Mouse (Mus musculus): ENCODE measurements at regions not wholly inside any gene's neighbourhood (a gene's known extent, or its start where the extent isn't known, plus 50 kb on each side); places are given as distances from the start of the nearest gene placed in this dataset.

GRCm38 (mm10) chr2:117910781-117911180 lies 200.9 kb upstream of the Thbs1 start:
- no peak overlapping the region for H3K4me3 ChIP-seq (ENCODE audit: insufficient read depth, low read length)
- peaks cover 2% of the 10 kb centered on the region; the same call in 1 of the 2 replicates for H3K4me1 ChIP-seq (ENCODE audit: control insufficient read depth, insufficient read depth, low read length)
- no peak overlapping the region for H3K27ac ChIP-seq (ENCODE audit: insufficient read depth, low read depth, low read length)
- TF ChIP-seq POLR2A (IDR thresholded peaks at IDR 0.05; ENCODE audit: borderline replicate concordance, low read depth, low read length) (no peak), CTCF (IDR thresholded peaks at IDR 0.05; ENCODE audit: low read depth, low read length) (no peak)

- Histone ChIP-seq H3K27ac (ENCODE audit: insufficient read depth, low read depth, low read length) (no peak overlapping the region), H3K4me1 (ENCODE audit: control insufficient read depth, insufficient read depth, low read length) (peaks cover 2% of the 10 kb centered on the region; the same call in 1 of the 2 replicates), H3K4me3 (ENCODE audit: insufficient read depth, low read length) (no peak overlapping the region)
- TF ChIP-seq CTCF (IDR thresholded peaks at IDR 0.05; ENCODE audit: low read depth, low read length) (no peak), POLR2A (IDR thresholded peaks at IDR 0.05; ENCODE audit: borderline replicate concordance, low read depth, low read length) (no peak)
Measured at GRCm38 (mm10) chr2:117912722-117913121, 199.0 kb upstream of the Thbs1 start.

DNA sequence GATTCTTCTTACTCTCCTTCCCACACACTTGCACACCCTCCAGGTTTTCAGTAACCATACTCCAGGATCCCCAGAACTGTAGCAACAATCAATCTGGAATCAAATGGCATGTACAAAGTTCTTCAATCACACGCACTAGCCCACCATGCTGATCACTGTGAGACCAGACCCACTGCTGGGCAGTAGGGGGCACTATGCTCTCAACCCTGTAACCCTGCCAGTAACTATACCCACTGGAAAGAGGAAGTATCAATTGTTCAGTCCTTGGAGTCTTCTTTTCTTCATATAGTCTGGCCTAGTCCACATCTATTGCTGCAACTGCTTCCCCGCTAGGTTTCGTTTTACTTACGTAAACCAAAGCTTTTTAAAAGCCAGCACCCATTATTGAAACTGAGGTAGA lies 197.8 kb upstream of the Thbs1 start:
- TF ChIP-seq POLR2A (IDR thresholded peaks at IDR 0.05; ENCODE audit: borderline replicate concordance, low read depth, low read length) (no peak), CTCF (IDR thresholded peaks at IDR 0.05; ENCODE audit: low read depth, low read length) (peak; percentile 77)
- H3K4me1 ChIP-seq (ENCODE audit: control insufficient read depth, insufficient read depth, low read length), result peaks cover 2% of the 10 kb centered on the region; the same call in 1 of the 2 replicates
- no peak overlapping the region for H3K27ac ChIP-seq (ENCODE audit: insufficient read depth, low read depth, low read length)
- H3K4me3 ChIP-seq (ENCODE audit: insufficient read depth, low read length), result no peak overlapping the region

DNA sequence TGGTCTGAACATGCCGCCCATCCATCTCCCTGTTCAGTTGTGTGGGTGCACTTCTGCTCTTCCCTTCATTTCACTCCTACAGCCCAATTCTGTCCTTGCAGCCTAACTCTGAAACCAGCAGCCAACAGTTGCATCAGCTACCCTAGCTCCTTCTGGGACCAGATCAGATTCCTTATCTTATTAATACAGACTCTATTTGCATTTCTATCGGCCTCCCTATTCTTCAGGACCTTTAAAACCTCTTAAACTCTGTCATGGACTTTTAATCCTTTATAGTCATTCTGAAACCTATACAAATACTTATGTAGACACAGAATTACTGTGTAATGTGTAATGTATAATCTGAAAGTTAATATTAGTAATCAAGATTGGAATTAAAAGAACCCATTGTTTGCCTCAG lies 195.9 kb upstream of the Thbs1 start:
- TF ChIP-seq POLR2A (IDR thresholded peaks at IDR 0.05; ENCODE audit: borderline replicate concordance, low read depth, low read length) (no peak), CTCF (IDR thresholded peaks at IDR 0.05; ENCODE audit: low read depth, low read length) (no peak)
- H3K4me1 ChIP-seq (ENCODE audit: control insufficient read depth, insufficient read depth, low read length), result peaks cover 2% of the 10 kb centered on the region; the same call in 1 of the 2 replicates
- no peak overlapping the region for H3K27ac ChIP-seq (ENCODE audit: insufficient read depth, low read depth, low read length)
- no peak overlapping the region for H3K4me3 ChIP-seq (ENCODE audit: insufficient read depth, low read length)

GRCm38 (mm10) chr2:117917181-117917580 lies 194.5 kb upstream of the Thbs1 start:
- Histone ChIP-seq H3K4me1 (ENCODE audit: control insufficient read depth, insufficient read depth, low read length) (peaks cover 2% of the 10 kb centered on the region; the same call in 1 of the 2 replicates), H3K4me3 (ENCODE audit: insufficient read depth, low read length) (no peak overlapping the region), H3K27ac (ENCODE audit: insufficient read depth, low read depth, low read length) (no peak overlapping the region)
- TF ChIP-seq POLR2A (IDR thresholded peaks at IDR 0.05; ENCODE audit: borderline replicate concordance, low read depth, low read length) (no peak), CTCF (IDR thresholded peaks at IDR 0.05; ENCODE audit: low read depth, low read length) (no peak)

GRCm38 (mm10) chr2:117924877-117925276 lies 186.8 kb upstream of the Thbs1 start:
- Histone ChIP-seq H3K4me3 (ENCODE audit: insufficient read depth, low read length) (no peak overlapping the region), H3K27ac (ENCODE audit: insufficient read depth, low read depth, low read length) (no peak overlapping the region), H3K4me1 (ENCODE audit: control insufficient read depth, insufficient read depth, low read length) (0 out of 2 replicates have a peak, but pooled peaks cover 2% of the 10 kb centered on the region)
- TF ChIP-seq CTCF (IDR thresholded peaks at IDR 0.05; ENCODE audit: low read depth, low read length) (no peak), POLR2A (IDR thresholded peaks at IDR 0.05; ENCODE audit: borderline replicate concordance, low read depth, low read length) (no peak)

DNA sequence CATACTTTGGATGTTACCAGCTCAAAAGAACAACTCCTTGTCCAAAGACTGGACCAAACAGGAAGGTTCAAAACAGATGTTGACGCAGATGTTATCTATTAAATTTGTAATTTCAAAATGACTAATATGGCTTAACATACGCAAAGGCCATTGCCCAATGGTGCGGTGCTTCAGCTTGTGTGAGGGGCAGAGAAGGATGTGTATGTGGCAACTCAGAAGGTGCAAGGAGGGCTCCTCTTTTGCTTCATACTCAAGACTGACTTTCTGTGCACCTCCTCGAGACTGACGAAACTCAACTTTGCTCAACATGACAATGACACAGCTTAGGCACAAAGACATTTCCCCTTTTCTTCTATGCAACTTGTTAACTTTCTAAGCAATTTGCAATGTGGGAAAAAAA lies 186.3 kb upstream of the Thbs1 start:
- H3K4me1 ChIP-seq (ENCODE audit: control insufficient read depth, insufficient read depth, low read length), result 0 out of 2 replicates have a peak, but pooled peaks cover 2% of the 10 kb centered on the region
- H3K27ac ChIP-seq (ENCODE audit: insufficient read depth, low read depth, low read length), result no peak overlapping the region
- TF ChIP-seq CTCF (IDR thresholded peaks at IDR 0.05; ENCODE audit: low read depth, low read length), result no peak
- no peak for TF ChIP-seq POLR2A (IDR thresholded peaks at IDR 0.05; ENCODE audit: borderline replicate concordance, low read depth, low read length)
- H3K4me3 ChIP-seq (ENCODE audit: insufficient read depth, low read length), result no peak overlapping the region

DNA sequence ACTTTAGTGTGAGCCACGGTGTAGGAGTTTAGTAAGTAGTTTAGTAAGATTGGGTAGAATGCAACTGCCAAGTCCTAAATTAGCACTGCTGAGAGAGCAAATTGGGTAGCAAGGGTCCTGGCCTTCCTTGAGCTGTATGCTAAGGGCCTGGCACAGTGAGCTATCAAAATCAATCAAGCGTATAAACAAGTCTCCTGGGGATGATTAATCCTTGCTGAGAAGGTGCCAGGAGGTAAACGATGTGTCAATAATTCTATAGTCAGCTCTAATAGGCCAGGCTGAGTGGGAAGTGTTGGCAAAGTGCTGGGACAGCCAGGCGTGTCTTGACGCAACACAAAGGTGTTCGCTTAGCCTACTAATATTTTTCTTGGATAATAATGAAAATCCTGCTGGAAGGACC lies 183.6 kb upstream of the Thbs1 start:
- Histone ChIP-seq H3K4me1 (ENCODE audit: control insufficient read depth, insufficient read depth, low read length) (0 out of 2 replicates have a peak, but pooled peaks cover 5% of the 10 kb centered on the region), H3K27ac (ENCODE audit: insufficient read depth, low read depth, low read length) (no peak overlapping the region), H3K4me3 (ENCODE audit: insufficient read depth, low read length) (no peak overlapping the region)
- TF ChIP-seq CTCF (IDR thresholded peaks at IDR 0.05; ENCODE audit: low read depth, low read length) (no peak), POLR2A (IDR thresholded peaks at IDR 0.05; ENCODE audit: borderline replicate concordance, low read depth, low read length) (no peak)

DNA sequence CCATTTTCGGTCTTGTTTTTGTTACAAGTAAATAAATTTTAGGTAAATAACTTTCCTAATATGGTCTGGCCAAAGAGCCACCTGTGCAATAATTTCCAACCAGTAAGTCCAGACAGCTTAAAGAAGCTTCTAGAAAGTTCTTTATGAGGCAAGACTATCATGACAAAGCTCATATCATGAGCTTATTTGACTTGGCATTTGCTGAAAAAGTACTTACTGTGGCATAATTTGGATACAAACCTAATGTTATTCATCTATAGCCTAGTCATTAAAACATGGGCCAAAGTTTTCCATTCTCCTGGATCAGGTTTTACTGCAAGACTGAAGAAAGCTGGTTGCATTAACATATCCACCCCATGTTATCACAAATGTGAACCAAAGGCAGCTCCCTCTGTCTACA lies 182.1 kb upstream of the Thbs1 start:
- Histone ChIP-seq H3K27ac (ENCODE audit: insufficient read depth, low read depth, low read length) (no peak overlapping the region), H3K4me1 (ENCODE audit: control insufficient read depth, insufficient read depth, low read length) (peaks cover 10% of the 10 kb centered on the region), H3K4me3 (ENCODE audit: insufficient read depth, low read length) (no peak overlapping the region)
- no peak for TF ChIP-seq POLR2A (IDR thresholded peaks at IDR 0.05; ENCODE audit: borderline replicate concordance, low read depth, low read length)

GRCm38 (mm10) chr2:117930895-117931537 lies 180.7 kb upstream of the Thbs1 start:
- Histone ChIP-seq H3K27ac (ENCODE audit: insufficient read depth, low read depth, low read length) (no peak overlapping the region), H3K4me3 (ENCODE audit: insufficient read depth, low read length) (no peak overlapping the region), H3K4me1 (ENCODE audit: control insufficient read depth, insufficient read depth, low read length) (peaks cover 12% of the 10 kb centered on the region)
- TF ChIP-seq CTCF (IDR thresholded peaks at IDR 0.05; ENCODE audit: low read depth, low read length) (no peak), POLR2A (IDR thresholded peaks at IDR 0.05; ENCODE audit: borderline replicate concordance, low read depth, low read length) (no peak)
